Mouse (Mus musculus) left cerebral cortex, adult 18-20 months (tissue): Measurements from ENCODE around the gene Mon1a. TPM values are rescaled to one million over a fixed set of nuclear protein-coding genes. Genes with fewer than 3 reads are reported as not detected.

ENCODE experiments used
- DNase-seq, 2 experiments: peaks; one replicate each; pipeline ENCODE4 v3.0.0; 2021 to 2022; ENCODE audit warnings: low spot score in 2 of 2, mixed read lengths in 1 of 2
- total RNA-seq, 2 experiments: library from RNA; stranded (reverse); gene quantifications; 2 replicates each; pipeline ENCODE4 v1.2.3; 2021

The Mon1a gene
- total RNA-seq, 2 experiments from 2014 or later = 27.1 to 28.1 TPM

DNA sequence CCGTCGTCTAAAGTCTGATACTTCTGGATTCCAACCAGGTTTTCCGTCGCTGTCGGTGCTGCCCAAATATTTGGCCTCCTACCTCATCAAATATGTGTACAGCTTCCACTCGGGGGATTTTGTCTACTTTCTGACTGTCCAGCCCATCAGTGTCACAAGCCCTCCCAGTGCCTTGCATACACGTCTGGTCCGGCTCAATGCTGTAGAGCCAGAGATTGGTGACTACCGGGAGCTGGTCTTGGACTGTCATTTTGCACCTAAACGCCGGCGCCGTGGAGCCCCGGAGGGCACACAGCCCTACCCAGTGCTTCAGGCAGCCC is 19.8 kb downstream of the Mon1a start:
- DNase-seq = no peak

GRCm38 (mm10) chr9:107908410-107909158 is 20.6 kb downstream of the Mon1a start:
- DNase-seq = no peak

- DNase-seq = no peak
Measured at GRCm38 (mm10) chr9:107910025-107910769, 22.2 kb downstream of the Mon1a start.

DNA sequence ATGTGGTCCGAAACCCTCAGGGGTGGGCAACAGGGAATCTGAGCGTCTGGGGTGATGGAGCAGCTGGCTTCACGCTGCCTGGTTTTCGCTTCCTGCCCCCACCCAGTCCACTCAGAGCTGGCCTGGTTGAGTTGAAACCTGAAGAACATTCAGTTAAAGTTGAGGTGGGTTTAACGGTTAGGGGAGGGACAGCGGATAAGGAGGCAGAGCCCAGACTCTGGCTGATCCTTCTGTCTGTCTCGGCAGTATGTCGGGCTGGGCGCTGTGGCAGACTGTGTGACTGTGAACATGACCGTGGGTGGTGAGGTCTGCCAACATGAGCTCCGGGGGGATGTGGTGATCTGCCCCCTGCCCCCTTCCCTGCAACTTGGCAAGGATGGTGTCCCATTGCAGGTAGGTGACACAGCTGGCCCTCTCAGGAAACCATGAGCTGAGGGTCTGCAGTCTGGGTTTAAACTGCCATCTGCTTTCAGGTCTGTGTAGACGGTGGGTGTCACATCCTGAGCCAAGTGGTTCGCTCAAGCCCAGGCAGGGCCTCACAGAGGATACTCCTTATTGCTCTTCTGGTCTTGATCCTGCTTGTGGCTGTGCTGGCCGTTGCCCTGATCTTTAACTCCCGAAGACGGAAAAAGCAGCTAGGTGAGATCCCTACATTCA is 26.9 kb downstream of the Mon1a start:
- no peak for DNase-seq

DNA sequence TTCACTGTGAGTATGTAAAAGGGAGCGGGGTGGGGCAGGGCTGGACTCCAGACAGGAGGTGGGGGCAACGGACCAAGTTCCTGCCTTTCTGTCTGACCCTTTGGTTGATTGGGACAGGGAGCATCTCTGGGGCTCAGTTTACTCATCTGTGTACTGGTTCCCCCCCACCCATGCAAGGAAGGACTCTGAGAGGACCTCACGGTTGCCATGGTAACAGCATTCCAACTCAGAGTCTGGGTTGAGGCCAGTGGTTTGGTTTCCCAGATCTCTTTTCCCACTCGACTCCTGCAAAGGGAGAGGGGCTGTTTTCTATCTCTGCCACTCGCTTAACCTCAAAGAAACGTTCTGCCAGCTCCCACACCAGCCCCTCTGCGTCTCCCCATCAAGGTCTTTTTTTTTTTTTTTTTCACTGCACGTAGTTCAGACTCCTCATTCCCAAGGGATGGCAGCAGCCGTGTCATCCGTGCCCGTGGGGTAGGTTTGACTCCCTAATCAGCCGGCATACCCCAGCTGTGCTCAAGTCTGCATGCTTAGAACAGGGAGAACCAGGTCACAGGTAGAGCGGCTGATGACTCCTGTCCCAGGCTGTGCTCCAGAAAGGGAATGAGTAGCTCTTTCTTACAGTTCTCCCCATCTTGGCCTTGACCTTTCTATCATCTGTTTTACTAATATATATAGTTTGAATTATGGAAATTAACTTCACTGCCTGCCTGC is 30.1 kb downstream of the Mon1a start:
- peak; percentile 45 to 54 for DNase-seq

DNA sequence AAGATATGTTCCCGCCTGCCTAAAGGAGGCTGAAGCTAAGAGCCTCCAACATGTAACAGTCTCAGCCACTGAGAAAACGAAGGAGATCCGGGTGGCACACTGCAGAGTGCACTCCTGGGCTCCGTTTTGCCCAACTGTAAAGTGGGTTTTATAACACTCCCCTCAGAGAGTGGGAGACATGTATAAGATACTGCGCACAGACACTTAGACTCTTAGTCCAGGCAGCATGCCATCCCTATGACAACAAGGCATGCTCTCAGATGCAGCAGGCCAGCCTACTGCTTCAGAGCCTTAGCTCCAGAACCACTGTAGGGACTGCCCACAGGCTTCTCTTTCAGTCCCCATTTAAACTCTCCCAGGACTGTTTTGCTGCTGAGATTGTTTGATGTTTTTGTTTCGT is 30.9 kb downstream of the Mon1a start:
- peak in 1 of 2 experiments; percentile 39 for DNase-seq

- DNase-seq = no peak
Measured at GRCm38 (mm10) chr9:107919441-107919840, 31.5 kb downstream of the Mon1a start.

- DNase-seq = no peak
Measured at GRCm38 (mm10) chr9:107923021-107923420, 35.1 kb downstream of the Mon1a start.

DNA sequence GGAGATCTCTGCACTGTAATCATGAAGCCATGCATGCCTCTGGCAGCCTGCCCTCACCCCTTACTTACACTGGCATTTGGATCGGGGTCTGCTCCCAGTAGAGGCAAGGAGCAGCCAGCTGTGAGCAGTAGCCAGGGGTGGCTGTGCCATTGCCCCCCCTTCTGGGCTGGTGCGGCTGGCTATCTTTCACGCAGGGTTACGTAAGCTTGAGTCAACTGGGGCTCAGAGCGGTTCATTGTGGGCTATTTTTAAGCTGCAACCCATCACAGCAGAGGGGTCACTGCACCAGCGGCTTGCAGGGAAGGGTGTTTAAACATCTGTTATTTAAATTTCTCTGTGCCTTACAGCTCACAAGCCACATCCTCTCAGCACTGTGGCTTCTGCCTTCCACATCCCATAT is 36.0 kb downstream of the Mon1a start:
- no peak for DNase-seq

DNA sequence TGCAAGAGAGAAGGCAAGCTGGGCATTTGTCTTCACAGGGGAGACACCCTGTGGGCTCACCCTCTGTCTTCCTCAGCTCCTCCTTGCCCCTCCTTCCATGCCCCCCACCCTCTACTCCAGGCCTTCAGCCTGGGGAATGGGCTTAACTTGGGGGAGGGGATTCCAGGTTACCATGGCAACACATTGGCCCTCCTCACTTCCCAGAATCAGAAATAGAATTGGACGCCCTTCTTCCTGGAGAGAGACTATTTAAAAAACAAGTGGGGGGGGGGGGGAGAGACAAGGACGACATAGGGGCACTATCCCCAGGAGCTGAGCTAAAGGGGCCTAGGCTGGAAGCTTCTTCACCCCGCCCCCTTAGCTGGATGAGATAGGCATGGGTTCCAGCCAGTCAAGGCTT is 37.3 kb downstream of the Mon1a start:
- no peak for DNase-seq

DNA sequence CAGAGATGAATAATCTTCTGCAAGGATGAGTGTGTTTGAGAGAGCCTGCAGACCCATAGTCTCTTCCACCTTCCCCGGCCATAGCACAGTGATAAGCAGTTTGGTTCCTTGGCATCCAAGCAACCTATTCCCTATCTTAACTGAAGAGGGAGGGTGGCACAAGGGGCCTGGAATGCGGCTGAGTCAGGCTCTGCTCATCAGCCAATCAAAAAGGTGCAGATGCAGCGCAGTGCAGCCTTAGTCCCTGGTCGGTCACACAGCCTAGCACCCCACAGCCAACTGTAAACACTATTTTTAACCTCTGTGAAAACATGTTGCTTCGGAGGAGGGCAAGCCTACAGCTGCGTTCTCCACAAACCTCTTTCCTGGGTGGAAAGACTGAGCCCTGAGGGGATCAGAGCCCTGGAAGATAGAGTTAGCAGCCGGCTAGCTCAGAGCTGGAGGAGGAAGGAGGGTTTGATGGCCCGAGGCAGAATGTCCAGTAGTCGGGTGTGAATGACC is 39.0 kb downstream of the Mon1a start:
- no peak for DNase-seq

GRCm38 (mm10) chr9:107927749-107928148 is 39.8 kb downstream of the Mon1a start:
- DNase-seq = no peak

DNA sequence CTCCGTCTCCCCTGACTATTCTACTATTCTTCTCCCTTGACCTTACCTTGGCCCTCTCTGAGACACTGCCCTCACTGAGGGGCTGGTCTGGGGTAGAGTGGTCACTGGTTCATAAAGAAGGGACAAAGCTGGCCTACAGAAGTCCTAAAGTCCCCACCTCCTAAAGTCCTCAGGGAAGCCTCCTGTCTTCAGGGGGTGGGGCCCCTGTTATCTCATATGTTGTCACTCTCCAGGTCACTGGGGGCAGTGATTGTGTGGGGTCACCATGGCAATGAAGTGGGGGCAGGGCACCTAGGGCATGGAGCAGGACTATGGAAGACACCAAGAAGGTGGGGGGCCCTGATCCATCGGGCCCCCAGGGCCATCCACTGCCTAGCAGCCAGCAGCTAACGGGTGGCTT is 40.2 kb downstream of the Mon1a start, which contains the start of gene Actl11:
Gene Actl11, plus strand, starts transcription at position 301 of the 400 bp plus-strand sequence.
- DNase-seq = no peak

DNA sequence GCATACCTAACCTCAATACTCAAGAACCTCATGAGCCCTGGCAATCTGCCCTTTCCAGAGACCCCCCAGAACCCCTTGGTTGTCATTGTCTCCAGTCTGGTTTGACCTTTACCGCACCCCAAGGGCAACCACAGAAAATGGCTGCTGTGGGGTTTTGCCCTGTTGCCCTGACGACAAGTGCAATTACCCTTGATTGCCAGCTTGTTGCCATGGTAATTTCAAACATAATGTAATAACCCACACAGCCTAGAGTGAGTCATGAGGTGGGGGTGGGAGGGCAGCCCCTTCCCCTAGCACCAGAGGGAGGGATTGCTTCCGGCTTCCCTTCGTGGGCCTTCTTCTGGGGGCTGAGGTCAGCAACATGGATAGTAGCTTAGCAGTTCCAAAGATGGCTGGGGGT is 44.3 kb downstream of the Mon1a start:
- no peak for DNase-seq

GRCm38 (mm10) chr9:107934146-107934545 is 46.2 kb downstream of the Mon1a start:
- DNase-seq = peak; percentile 42 to 48

- no peak for DNase-seq
Measured at GRCm38 (mm10) chr9:107935374-107935773, 47.4 kb downstream of the Mon1a start, which contains the start of gene Camkv. Gene Camkv, plus strand, starts transcription at chr9:107935674.

GRCm38 (mm10) chr9:107935790-107936214 is 47.9 kb downstream of the Mon1a start:
- peak; percentile 54 to 72 for DNase-seq

GRCm38 (mm10) chr9:107936215-107936822 is 48.4 kb downstream of the Mon1a start:
- peak in 1 of 2 experiments; percentile 66 for DNase-seq

- DNase-seq = no peak
Measured at GRCm38 (mm10) chr9:107936831-107937230, 48.9 kb downstream of the Mon1a start.
